Mouse (Mus musculus): Measurements from ENCODE around the gene Stx1b.

DNA sequence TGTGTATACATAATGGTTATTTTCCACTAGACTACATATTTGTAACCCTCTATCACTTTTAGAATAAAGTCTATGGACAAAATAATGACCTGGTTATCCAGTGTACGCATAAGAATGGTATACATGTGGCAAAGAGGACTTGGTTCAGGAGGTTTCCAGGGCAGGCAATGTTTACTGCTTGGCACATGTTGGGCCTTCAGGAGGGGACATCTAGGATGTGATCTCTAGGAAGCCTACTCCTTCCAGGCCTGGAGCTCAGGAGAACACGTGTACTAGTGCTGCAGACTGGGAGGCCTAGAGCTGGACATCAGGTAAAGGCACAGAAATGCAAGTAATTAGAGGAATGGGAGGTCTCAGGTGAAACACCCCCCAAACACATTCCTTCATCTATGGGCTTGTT, 11.2 kb upstream of the Stx1b start:
- TF ChIP-seq CTCF (IDR thresholded peaks at IDR 0.05; ENCODE audit: borderline replicate concordance, insufficient read depth, low read length) (no peak), POLR2A (IDR thresholded peaks at IDR 0.05; ENCODE audit: low read depth, low read length) (no peak)
